Comparison of ENCODE assay signal across 14 mouse cellular contexts in the genomic region with DNA sequence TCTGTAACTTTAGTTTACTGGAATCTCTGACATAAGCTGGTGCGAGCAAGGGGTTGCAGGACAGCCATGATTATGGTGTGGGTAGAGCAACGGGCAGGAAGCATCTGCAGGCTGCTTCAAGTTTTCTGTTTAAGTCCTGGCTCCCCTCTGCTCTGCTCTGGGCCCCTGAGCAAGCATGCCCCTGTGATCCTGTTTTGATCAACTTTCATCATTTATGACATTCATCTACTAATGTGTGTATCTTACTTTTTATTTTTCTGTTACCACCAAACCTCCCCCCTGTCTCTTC. TPM values are rescaled to one million over a fixed set of nuclear protein-coding genes. Genes with fewer than 3 reads are reported as not detected.
DNase-seq lines count a peak whose midpoint lies in the region; ATAC-seq and TF ChIP-seq lines count a peak whose summit lies in the region.
"Had no signal": no experiment of that assay in that cellular context is flagged by ENCODE, and none has a peak within 500 bp of the region (broad histone marks: within the 10 kb centered on the region; RNA-seq: fewer than 3 reads in every experiment).

No protein-coding gene starts in this region.

- H3K27ac ChIP-seq in heart, embryonic 14.5 days (replicated peaks in 1 of 2; ENCODE audit: control insufficient read depth in 1 of 2, insufficient read depth in 1 of 2, low read depth in 2 of 2, low read length in 2 of 2), result peak overlapping the region; percentile 17 to 43; a peak in 2 of 4 replicates
- peak overlapping the region; percentile 68; the same call in 1 of the 2 replicates for H3K27ac ChIP-seq in lung, embryonic 14.5 days (ENCODE audit: low read depth)
- H3K27ac ChIP-seq in intestine, embryonic 14.5 days (ENCODE audit: low read depth), result no peak overlapping the region
- peak overlapping the region; percentile 29; the same call in 1 of the 2 replicates for H3K27ac ChIP-seq in limb, embryonic 12.5 days
- no peak overlapping the region for H3K27ac ChIP-seq in forebrain, embryonic 11.5 days (ENCODE audit: low read depth, low read length)
- H3K27ac ChIP-seq: embryonic facial prominence, embryonic 12.5 days; layer of hippocampus, adult 2 months had no signal

- no peaks in the 10 kb centered on the region for H3K36me3 ChIP-seq in heart, embryonic 14.5 days (ENCODE audit: control insufficient read depth, insufficient read depth, low read length)
- H3K36me3 ChIP-seq in lung, embryonic 14.5 days (ENCODE audit: insufficient read depth), result no peaks in the 10 kb centered on the region
- H3K36me3 ChIP-seq in intestine, embryonic 14.5 days (ENCODE audit: control insufficient read depth, insufficient read depth, low read length), result no peaks in the 10 kb centered on the region
- no peaks in the 10 kb centered on the region for H3K36me3 ChIP-seq in limb, embryonic 12.5 days
- no peaks in the 10 kb centered on the region for H3K36me3 ChIP-seq in forebrain, embryonic 11.5 days (ENCODE audit: control insufficient read depth, insufficient read depth, low read length)
- H3K36me3 ChIP-seq: embryonic facial prominence, embryonic 12.5 days had no signal

- no peak for ATAC-seq in heart, embryonic 14.5 days (ENCODE audit: insufficient number of reproducible peaks, insufficient read depth, low FRiP score, low read depth)
- peak; percentile 67 for ATAC-seq in lung, embryonic 14.5 days (ENCODE audit: insufficient read depth)
- ATAC-seq in intestine, embryonic 14.5 days (replicated peaks; ENCODE audit: low FRiP score, low TSS enrichment, low read depth), result no peak
- ATAC-seq in limb, embryonic 12.5 days (ENCODE audit: insufficient number of reproducible peaks, insufficient read depth, low FRiP score, low TSS enrichment, low read depth), result no peak
- no peak for ATAC-seq in forebrain, embryonic 11.5 days (replicated peaks; ENCODE audit: low FRiP score)

- peaks cover 9 to 19% of the 10 kb centered on the region in 2 experiments for H3K4me1 ChIP-seq in heart, embryonic 14.5 days (ENCODE audit: control insufficient read depth in 2 of 2, insufficient read depth in 2 of 2, low read length in 2 of 2)
- peaks cover 10% of the 10 kb centered on the region for H3K4me1 ChIP-seq in lung, embryonic 14.5 days (ENCODE audit: insufficient read depth)
- peaks cover 9% of the 10 kb centered on the region for H3K4me1 ChIP-seq in intestine, embryonic 14.5 days (replicated peaks; ENCODE audit: control insufficient read depth, insufficient read depth, low read length)
- peaks cover 13% of the 10 kb centered on the region for H3K4me1 ChIP-seq in limb, embryonic 12.5 days (replicated peaks)
- 0 out of 2 replicates have a peak, but pooled peaks cover 2% of the 10 kb centered on the region for H3K4me1 ChIP-seq in forebrain, embryonic 11.5 days (replicated peaks; ENCODE audit: control insufficient read depth, insufficient read depth, low read length)

- no peaks in the 10 kb centered on the region for H3K9me3 ChIP-seq in heart, embryonic 14.5 days (ENCODE audit: control insufficient read depth, low read length)
- H3K9me3 ChIP-seq in lung, embryonic 14.5 days (ENCODE audit: low read depth, low read length), result no peaks in the 10 kb centered on the region
- H3K9me3 ChIP-seq in intestine, embryonic 14.5 days (ENCODE audit: control insufficient read depth, low read length), result no peaks in the 10 kb centered on the region
- H3K9me3 ChIP-seq in limb, embryonic 12.5 days, result no peaks in the 10 kb centered on the region
- H3K9me3 ChIP-seq in forebrain, embryonic 11.5 days (ENCODE audit: control insufficient read depth, low read length), result no peaks in the 10 kb centered on the region
- H3K9me3 ChIP-seq: embryonic facial prominence, embryonic 12.5 days had no signal

- H3K27me3 ChIP-seq in heart, embryonic 14.5 days (ENCODE audit: control insufficient read depth, insufficient read depth, low read length), result no peaks in the 10 kb centered on the region
- no peaks in the 10 kb centered on the region for H3K27me3 ChIP-seq in lung, embryonic 14.5 days (ENCODE audit: insufficient read depth, low read length)
- 0 out of 2 replicates have a peak, but pooled peaks cover 2% of the 10 kb centered on the region for H3K27me3 ChIP-seq in intestine, embryonic 14.5 days (replicated peaks; ENCODE audit: control insufficient read depth, insufficient read depth, low read length)
- H3K27me3 ChIP-seq in limb, embryonic 12.5 days, result peaks cover 5% of the 10 kb centered on the region; the same call in 1 of the 2 replicates
- no peaks in the 10 kb centered on the region for H3K27me3 ChIP-seq in forebrain, embryonic 11.5 days (ENCODE audit: control insufficient read depth, insufficient read depth, low read length)
- H3K27me3 ChIP-seq: embryonic facial prominence, embryonic 12.5 days had no signal

- 32% methylated on average over 2 of the region's 2 CpGs for WGBS in heart, embryonic 14.5 days
- WGBS in lung, embryonic 14.5 days, result 15% methylated on average over 2 of the region's 2 CpGs
- 29% methylated on average over 2 of the region's 2 CpGs for WGBS in intestine, embryonic 14.5 days
- WGBS in limb, embryonic 12.5 days, result 52% methylated on average over 2 of the region's 2 CpGs
- 86% methylated on average over 2 of the region's 2 CpGs for WGBS in forebrain, embryonic 11.5 days

- no peak overlapping the region for H3K4me3 ChIP-seq in heart, embryonic 14.5 days (ENCODE audit: control insufficient read depth in 1 of 2, insufficient read depth in 1 of 2, low read depth in 1 of 2, low read length in 2 of 2)
- H3K4me3 ChIP-seq in lung, embryonic 14.5 days (ENCODE audit: low read depth, low read length), result no peak overlapping the region
- H3K4me3 ChIP-seq in intestine, embryonic 14.5 days (ENCODE audit: low read depth, low read length), result no peak overlapping the region
- H3K4me3 ChIP-seq in limb, embryonic 12.5 days (replicated peaks), result no peak overlapping the region
- H3K4me3 ChIP-seq in forebrain, embryonic 11.5 days (ENCODE audit: low read depth, low read length), result no peak overlapping the region
- H3K4me3 ChIP-seq: embryonic facial prominence, embryonic 12.5 days; layer of hippocampus, adult 2 months had no signal

- no peak for DNase-seq in heart, adult 8-10 months (ENCODE audit: low spot score)
- no peak for DNase-seq in lung, embryonic 14.5 days
- DNase-seq in lung, postnatal 36 days, result no peak
- DNase-seq in intestine, embryonic 14.5 days (ENCODE audit: low spot score), result no peak
- DNase-seq in forebrain, embryonic 11.5 days (ENCODE audit: low spot score), result no peak
- no peak for DNase-seq in layer of hippocampus, adult 9-11 months
- DNase-seq: cerebellum, adult 18-20 months; lung, adult 18-20 months; right cerebral cortex, adult 18-20 months; thymus, postnatal 14 days had no signal

- no peak for TF ChIP-seq CTCF in lung, embryonic 14.5 days (IDR thresholded peaks at IDR 0.05; ENCODE audit: low read depth)

- H3K4me2 ChIP-seq in heart, embryonic 14.5 days (ENCODE audit: low read length), result peak overlapping the region; percentile 40
- H3K4me2 ChIP-seq in lung, embryonic 14.5 days, result peak overlapping the region; percentile 45
- peak overlapping the region; percentile 1; the same call in 1 of the 2 replicates for H3K4me2 ChIP-seq in intestine, embryonic 14.5 days (ENCODE audit: low read length)
- H3K4me2 ChIP-seq in limb, embryonic 12.5 days, result 0 out of 2 replicates have a peak overlapping the region, but pooled peaks have one; percentile 8
- no peak overlapping the region for H3K4me2 ChIP-seq in forebrain, embryonic 11.5 days (ENCODE audit: low read depth, low read length, severe bottlenecking)
- H3K4me2 ChIP-seq: embryonic facial prominence, embryonic 12.5 days had no signal

- H3K9ac ChIP-seq in heart, embryonic 14.5 days (ENCODE audit: low read length), result no peak overlapping the region
- H3K9ac ChIP-seq in lung, embryonic 14.5 days, result no peak overlapping the region
- H3K9ac ChIP-seq in intestine, embryonic 14.5 days (ENCODE audit: low read length), result no peak overlapping the region
- H3K9ac ChIP-seq in limb, embryonic 12.5 days (replicated peaks), result no peak overlapping the region
- no peak overlapping the region for H3K9ac ChIP-seq in forebrain, embryonic 11.5 days (ENCODE audit: low read length)
- H3K9ac ChIP-seq: embryonic facial prominence, embryonic 12.5 days had no signal

RNA-seq across cellular contexts. Expression of gene Edem3, which starts 45.5 kb away (rescaled TPM):
- polyA plus RNA-seq in heart, embryonic 14.5 days (2014; fragmentation: Nextera tagmentation; extraction: Ambion mirVana), result 17.1 and 17.5 TPM in 2 replicates
- total RNA-seq in heart, adult 8-10 months (2022), result 10 to 100 TPM; 16.4 to 20.7 (median 19.7) TPM
- polyA plus RNA-seq in lung, embryonic 14.5 days (2014; fragmentation: Nextera tagmentation; extraction: Ambion mirVana), result 23.3 and 24.5 TPM in 2 replicates
- polyA plus RNA-seq in intestine, embryonic 14.5 days (2014; fragmentation: Nextera tagmentation; extraction: Ambion mirVana), result 17.1 and 19.0 TPM in 2 replicates
- polyA plus RNA-seq in limb, embryonic 12.5 days (2016; fragmentation: Nextera tagmentation; extraction: Ambion mirVana), result 24.5 and 26.5 TPM in 2 replicates
- 22.9 and 23.0 TPM in 2 replicates for polyA plus RNA-seq in forebrain, embryonic 11.5 days (2014; fragmentation: Nextera tagmentation; extraction: Ambion mirVana)

Comparison
In these comparisons a context has a peak if more than half of its experiments do, and no peak if none do; other contexts are left out.
1. H3K27ac ChIP-seq: peak in heart, embryonic 14.5 days (2 of 2), lung, embryonic 14.5 days (single experiment) and limb, embryonic 12.5 days (single experiment); none in intestine, embryonic 14.5 days (single experiment) and forebrain, embryonic 11.5 days (single experiment).